Mouse (Mus musculus) CD8-positive naive resting alpha-beta T cell, adult 57 days (primary cell): ENCODE measurements around the gene Syt11. TPM values are rescaled to one million over a fixed set of nuclear protein-coding genes. Genes with fewer than 3 reads are reported as not detected.

ENCODE experiments used
- total RNA-seq: library from RNA; stranded (reverse); gene quantifications from one replicate; pipeline ENCODE4 v1.2.4, GENCODE M21; 2023

Gene Syt11
- 13.0 TPM for total RNA-seq

GRCm38 (mm10) chr3:88774939-88775841 lies at the start of gene Syt11:
TSS of gene Syt11 (minus strand) at chr3:88775164.

DNA sequence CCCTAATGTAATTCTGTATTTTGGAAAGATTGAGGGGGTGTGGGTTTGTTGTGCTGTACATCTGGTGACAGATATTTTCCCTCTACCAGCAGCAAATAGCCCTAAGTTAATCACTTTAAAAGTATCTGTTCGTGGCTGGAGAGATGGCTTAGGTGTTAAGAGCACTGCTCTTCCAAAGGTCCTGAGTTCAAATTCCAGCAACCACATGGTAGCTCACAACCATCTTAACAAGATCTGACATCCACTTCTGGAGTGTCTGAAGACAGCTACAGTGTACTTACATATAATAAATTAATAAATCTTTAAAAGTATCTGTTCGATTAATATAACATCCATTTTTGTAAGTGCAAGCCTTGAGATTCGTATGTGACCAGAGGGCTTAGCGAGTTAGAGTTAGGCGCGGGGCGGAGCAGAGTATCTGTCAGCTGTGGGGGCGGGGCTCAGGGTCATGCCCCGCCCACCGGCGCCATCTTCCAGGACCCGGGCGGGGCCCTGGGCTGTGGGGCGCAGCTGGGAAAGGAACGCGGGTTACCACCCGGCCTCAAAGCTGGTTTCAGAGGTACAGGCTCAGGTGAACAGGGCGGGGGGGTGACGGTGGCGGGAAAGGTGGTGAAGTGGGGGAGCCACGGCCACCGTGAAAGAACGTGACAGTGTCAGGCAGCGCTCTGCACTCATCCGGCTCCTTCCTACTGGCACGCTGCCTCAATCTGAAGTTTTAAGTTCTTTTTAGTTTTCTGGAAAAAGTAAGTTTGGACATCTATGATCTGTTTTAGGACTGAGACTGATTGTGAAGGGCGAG lies 58.4 kb downstream of the Syt11 start, which contains the start of gene Rit1:
Gene Rit1, plus strand, starts transcription at position 440 of the 799 bp plus-strand sequence.

Other genes with a start within 250 kb of the Syt11 start
- 3.4 TPM for gene Mex3a, start 242.8 kb downstream of the Syt11 start, total RNA-seq
- 1.1 TPM for gene Rab25, start 226.9 kb downstream of the Syt11 start, total RNA-seq
- gene Lamtor2, start 222.1 kb downstream of the Syt11 start, total RNA-seq: 68.6 TPM
- 47.2 TPM for gene Ubqln4, start 221.4 kb downstream of the Syt11 start, total RNA-seq
- gene Ssr2, start 199.3 kb downstream of the Syt11 start, total RNA-seq: 59.0 TPM
- 198 TPM for gene Arhgef2, start 169.2 kb downstream of the Syt11 start, total RNA-seq
- gene Rxfp4, start 122.0 kb downstream of the Syt11 start, total RNA-seq: not detected
- 99.9 TPM for gene Khdc4, start 89.4 kb downstream of the Syt11 start, total RNA-seq
- 28.9 TPM for gene Rit1, start 58.3 kb downstream of the Syt11 start, total RNA-seq
- gene Gon4l, start 60.1 kb upstream of the Syt11 start, total RNA-seq: 73.6 TPM
- 14.6 TPM for gene Msto1, start 138.8 kb upstream of the Syt11 start, total RNA-seq
- 65.3 TPM for gene Ash1l, start 175.5 kb upstream of the Syt11 start, total RNA-seq
- gene Dap3, start 176.0 kb upstream of the Syt11 start, total RNA-seq: 79.8 TPM